Mouse (Mus musculus): Measurements from ENCODE around the gene Midn. TPM values are rescaled to one million over a fixed set of nuclear protein-coding genes. Genes with fewer than 3 reads are reported as not detected.

Midn gene
- total RNA-seq, 2 experiments from 2014 or later: 105 TPM

- peak; percentile 92 to 93 for DNase-seq (ENCODE audit: low spot score in 2 of 2)
Observed at GRCm38 (mm10) chr10:80168038-80168661, 20.1 kb downstream of the Midn start.

GRCm38 (mm10) chr10:80169070-80169469 is 21.0 kb downstream of the Midn start:
- no peak for DNase-seq (ENCODE audit: low spot score in 2 of 2)

GRCm38 (mm10) chr10:80169651-80170050 is 21.6 kb downstream of the Midn start:
- DNase-seq (ENCODE audit: low spot score in 2 of 2): no peak

- DNase-seq (ENCODE audit: low spot score in 2 of 2): no peak
Observed at GRCm38 (mm10) chr10:80170052-80170451, 22.0 kb downstream of the Midn start.

- no peak for DNase-seq (ENCODE audit: low spot score in 2 of 2)
Observed at GRCm38 (mm10) chr10:80170601-80171021, 22.5 kb downstream of the Midn start.

GRCm38 (mm10) chr10:80171252-80171651 is 23.2 kb downstream of the Midn start:
- DNase-seq (ENCODE audit: low spot score in 2 of 2): no peak

- no peak for DNase-seq (ENCODE audit: low spot score in 2 of 2)
Observed at GRCm38 (mm10) chr10:80171760-80172526, 23.9 kb downstream of the Midn start.

GRCm38 (mm10) chr10:80172527-80173292 is 24.6 kb downstream of the Midn start, which contains the start of gene 1600002K03Rik:
Gene 1600002K03Rik (plus strand): TSS chr10:80172944.
- DNase-seq (ENCODE audit: low spot score in 2 of 2): peak; percentile 79 to 86

- no peak for DNase-seq (ENCODE audit: low spot score in 2 of 2)
Observed at GRCm38 (mm10) chr10:80173358-80173757, 25.3 kb downstream of the Midn start.

- no peak for DNase-seq (ENCODE audit: low spot score in 2 of 2)
Observed at GRCm38 (mm10) chr10:80173955-80174640, 26.0 kb downstream of the Midn start.

GRCm38 (mm10) chr10:80174705-80175104 is 26.6 kb downstream of the Midn start:
- DNase-seq (ENCODE audit: low spot score in 2 of 2): no peak

GRCm38 (mm10) chr10:80175536-80176269 is 27.6 kb downstream of the Midn start:
- no peak for DNase-seq (ENCODE audit: low spot score in 2 of 2)

- DNase-seq (ENCODE audit: low spot score in 2 of 2): no peak
Observed at GRCm38 (mm10) chr10:80176270-80176834, 28.3 kb downstream of the Midn start.

GRCm38 (mm10) chr10:80177441-80178279 is 29.6 kb downstream of the Midn start:
- no peak for DNase-seq (ENCODE audit: low spot score in 2 of 2)

GRCm38 (mm10) chr10:80179068-80180051 is 31.3 kb downstream of the Midn start, which contains the start of gene Efna2:
Gene Efna2 (plus strand): TSS chr10:80179482.
- peak in 1 of 2 experiments; percentile 62 for DNase-seq (ENCODE audit: low spot score in 2 of 2)

- DNase-seq (ENCODE audit: low spot score in 2 of 2): no peak
Observed at GRCm38 (mm10) chr10:80180288-80180687, 32.2 kb downstream of the Midn start.

GRCm38 (mm10) chr10:80180823-80181222 is 32.8 kb downstream of the Midn start:
- no peak for DNase-seq (ENCODE audit: low spot score in 2 of 2)

- no peak for DNase-seq (ENCODE audit: low spot score in 2 of 2)
Observed at GRCm38 (mm10) chr10:80182547-80182946, 34.5 kb downstream of the Midn start.
